Mouse (Mus musculus) G1E (cell line): Measurements from ENCODE around the gene Pkp4.

ENCODE experiments used
- CTCF ChIP-seq: IDR thresholded peaks from 2 replicates; pipeline ENCODE4 v1.5.1; 2012; ENCODE audit warnings: low read depth, low read length, inconsistent platforms, mixed read lengths
- GATA1 ChIP-seq: IDR thresholded peaks from 2 replicates; pipeline ENCODE4 v1.6.1; 2012; ENCODE audit warnings: borderline replicate concordance, low read length, inconsistent platforms, mixed read lengths
- POLR2AphosphoS5 ChIP-seq: IDR thresholded peaks from 2 replicates; pipeline ENCODE4 v1.6.1; 2012; ENCODE audit warnings: low read depth, low read length, inconsistent platforms; ENCODE audit not compliant: insufficient replicate concordance
- TAL1 ChIP-seq: conservative IDR thresholded peaks from 2 replicates; pipeline ENCODE4 v1.6.1; 2012; ENCODE audit warnings: low read depth, low read length, inconsistent platforms, mixed read lengths

DNA sequence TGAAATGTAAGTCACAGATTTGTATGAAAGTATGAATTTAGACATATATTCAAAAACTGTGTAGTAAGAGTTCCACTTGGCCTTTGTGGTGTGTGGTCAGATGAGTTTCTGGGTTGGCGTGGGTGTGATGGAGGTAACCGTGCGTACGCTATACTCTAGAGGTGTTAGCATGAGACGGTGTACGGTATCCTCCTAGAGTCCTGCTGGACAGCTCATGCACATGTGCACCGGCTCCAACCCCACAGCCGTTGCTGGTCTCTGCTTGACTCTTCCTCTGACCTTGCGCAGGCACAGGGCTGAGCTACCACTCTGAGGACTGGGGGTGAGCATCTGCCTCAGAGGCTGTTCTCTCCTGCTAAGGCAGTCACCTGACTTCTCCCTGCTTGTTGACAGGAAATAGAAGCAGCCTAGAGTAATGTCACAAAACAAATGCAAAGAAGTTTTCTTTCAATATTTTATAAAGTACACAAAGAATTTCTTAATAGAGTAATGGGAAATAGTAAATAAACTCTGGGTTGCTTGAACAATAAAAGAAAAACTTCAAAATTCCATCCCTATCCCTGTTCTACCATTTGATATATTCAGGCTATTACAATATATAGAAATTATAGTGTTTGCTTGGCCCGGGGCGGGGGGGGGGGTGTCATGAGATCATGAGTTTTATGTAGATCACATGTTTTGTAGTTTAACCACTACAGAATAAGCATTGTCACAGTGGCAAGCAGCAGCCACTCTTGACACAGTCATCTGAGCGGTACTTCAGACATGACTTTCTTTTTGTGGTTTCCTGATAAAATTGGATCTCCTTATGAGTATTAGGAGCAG, 83.8 kb downstream of the Pkp4 start:
- TF ChIP-seq CTCF = no peak
- TF ChIP-seq GATA1 = no peak
- no peak for TF ChIP-seq POLR2AphosphoS5
- no peak for TF ChIP-seq TAL1
